Mouse (Mus musculus) stomach, postnatal 0 days (tissue): ENCODE data around the gene Adipor2. TPM values are rescaled to one million over a fixed set of nuclear protein-coding genes. Genes with fewer than 3 reads are reported as not detected.

Source experiments
- ATAC-seq: fragments of 200-750 bp; cut with Nextera tagmentation; 2 replicates; pipeline ENCODE4 v1.8.0; 2017; ENCODE audit not compliant: low FRiP score, low TSS enrichment
- DNase-seq: peaks from one replicate; pipeline ENCODE4 v3.0.0-alpha.2; 2016; ENCODE audit warnings: low spot score
- H3K27ac ChIP-seq: fragments of 300-500 bp; sonication (generic); replicated peaks from 2 replicates; pipeline ENCODE4 v1.5.1; 2014; ENCODE audit warnings: mild to moderate bottlenecking, control low read depth
- H3K27me3 ChIP-seq: fragments of 300-500 bp; sonication (generic); 2 replicates; pipeline ENCODE4 v1.6.1; 2014; ENCODE audit warnings: low read length; ENCODE audit not compliant: control insufficient read depth, insufficient read depth
- H3K36me3 ChIP-seq: fragments of 300-500 bp; sonication (generic); 2 replicates; pipeline ENCODE4 v1.6.1; 2014; ENCODE audit warnings: low read length, mixed read lengths; ENCODE audit not compliant: control insufficient read depth, insufficient read depth
- H3K4me1 ChIP-seq: fragments of 300-500 bp; sonication (generic); replicated peaks from 2 replicates; pipeline ENCODE4 v1.6.1; 2014; ENCODE audit warnings: antibody characterized with exemption; ENCODE audit not compliant: control insufficient read depth, insufficient read depth
- H3K4me2 ChIP-seq: fragments of 300-500 bp; sonication (generic); replicated peaks from 2 replicates; pipeline ENCODE4 v1.6.1; 2014; ENCODE audit warnings: low read depth, mild to moderate bottlenecking, control low read depth, moderate library complexity
- H3K4me3 ChIP-seq: fragments of 300-500 bp; sonication (generic); 2 replicates; pipeline ENCODE4 v1.5.1; 2014; ENCODE audit warnings: low read depth, low read length, control low read depth
- H3K9ac ChIP-seq: fragments of 300-500 bp; sonication (generic); 2 replicates; pipeline ENCODE4 v1.6.1; 2014; ENCODE audit warnings: mild to moderate bottlenecking, low read length, control low read depth, mixed read lengths
- H3K9me3 ChIP-seq: fragments of 300-500 bp; sonication (generic); 2 replicates; pipeline ENCODE4 v1.6.1; 2016; ENCODE audit warnings: low read length; ENCODE audit not compliant: control insufficient read depth
- CTCF ChIP-seq: IDR thresholded peaks from 2 replicates; pipeline ENCODE4 v1.5.1; 2016; ENCODE audit warnings: antibody characterized with exemption, low read depth, mild to moderate bottlenecking, moderate library complexity
- EP300 ChIP-seq: optimal IDR thresholded peaks from 2 replicates; pipeline ENCODE3; 2016; ENCODE audit warnings: antibody characterized with exemption
- WGBS: fragments of 180-500 bp; shearing (Covaris S2); extraction: QIAGEN DNeasy Blood & Tissue Kit; methylation state at CpG from one replicate; pipeline ENCODE4 v1.1.7; 2014; 5-methylcytosine and 5-hydroxymethylcytosine counted together
- polyA plus RNA-seq: library from polyadenylated mRNA; unstranded; fragments of >200 nt; fragmentation: Nextera tagmentation; extraction: Ambion mirVana; gene quantifications from 2 replicates; pipeline ENCODE4 v1.2.1, GENCODE M21; 2015

Gene Adipor2
- polyA plus RNA-seq, 1 experiment from 2014 or later: 90.5 TPM

DNA sequence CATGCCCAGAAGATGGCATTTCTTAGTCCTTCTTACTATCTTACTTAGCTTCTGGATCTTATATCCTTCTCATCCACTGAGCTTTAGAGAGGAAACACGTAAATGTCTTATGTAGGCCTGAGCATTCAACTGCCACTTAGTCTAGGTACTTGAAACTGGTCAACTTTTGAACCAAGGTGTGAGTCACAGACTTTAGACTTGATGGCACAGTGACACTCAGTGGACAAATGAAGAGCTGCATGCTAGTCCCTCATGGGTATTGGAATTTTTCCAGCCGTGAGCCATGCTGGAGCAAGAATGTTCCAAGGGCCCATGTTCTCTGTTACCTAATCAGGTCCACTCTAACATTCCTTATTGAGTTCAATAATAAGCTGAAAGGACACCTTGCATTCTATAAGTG is 13.0 kb upstream of the Adipor2 start:
- Histone ChIP-seq H3K27me3 (no peaks in the 10 kb centered on the region), H3K9me3 (no peaks in the 10 kb centered on the region), H3K9ac (no peak overlapping the region), H3K4me2 (no peak overlapping the region), H3K4me1 (no peaks in the 10 kb centered on the region), H3K36me3 (no peaks in the 10 kb centered on the region), H3K4me3 (no peak overlapping the region), H3K27ac (no peak overlapping the region)
- TF ChIP-seq CTCF (peak; percentile 90), EP300 (no peak)
- DNase-seq: peak; percentile 71
- ATAC-seq: peak; percentile 58
- WGBS: 51% methylated on average over 2 of the region's 2 CpGs

GRCm38 (mm10) chr6:119429311-119429710 is 11.8 kb upstream of the Adipor2 start:
- TF ChIP-seq CTCF (no peak), EP300 (no peak)
- H3K9me3 ChIP-seq: no peaks in the 10 kb centered on the region
- WGBS: 98% methylated on average over 13 of the region's 13 CpGs
- no peaks in the 10 kb centered on the region for H3K4me1 ChIP-seq
- no peak for ATAC-seq
- H3K27me3 ChIP-seq: no peaks in the 10 kb centered on the region
- no peak overlapping the region for H3K4me2 ChIP-seq
- no peak overlapping the region for H3K9ac ChIP-seq
- no peaks in the 10 kb centered on the region for H3K36me3 ChIP-seq
- DNase-seq: no peak
- no peak overlapping the region for H3K27ac ChIP-seq
- no peak overlapping the region for H3K4me3 ChIP-seq

DNA sequence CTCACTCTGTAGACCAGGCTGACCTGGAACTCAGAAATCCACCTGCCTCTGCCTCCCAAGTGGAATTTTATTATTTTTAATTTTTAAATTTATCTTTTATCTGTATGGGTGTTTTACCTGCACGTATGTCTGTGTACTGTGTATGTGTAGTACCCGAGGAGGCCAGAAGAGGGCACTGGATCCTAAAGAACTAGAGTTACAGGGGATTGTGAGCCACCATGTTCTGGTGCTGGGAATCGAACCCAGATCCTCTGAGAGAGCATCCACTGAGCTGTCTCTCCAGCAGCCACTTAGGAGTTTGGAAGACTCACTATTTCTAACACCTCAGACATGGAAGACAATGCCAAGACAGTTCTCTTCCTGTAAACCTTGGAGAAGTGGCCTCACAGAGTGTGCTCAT is 11.1 kb upstream of the Adipor2 start:
- DNase-seq (no peak), ATAC-seq (no peak)
- Histone ChIP-seq H3K9ac (no peak overlapping the region), H3K36me3 (no peaks in the 10 kb centered on the region), H3K4me3 (no peak overlapping the region), H3K4me2 (no peak overlapping the region), H3K9me3 (no peaks in the 10 kb centered on the region), H3K27me3 (no peaks in the 10 kb centered on the region), H3K27ac (no peak overlapping the region), H3K4me1 (no peaks in the 10 kb centered on the region)
- 88% methylated on average over 3 of the region's 3 CpGs for WGBS
- TF ChIP-seq CTCF (peak; percentile 55), EP300 (no peak)

- no peaks in the 10 kb centered on the region for H3K27me3 ChIP-seq
- no peak overlapping the region for H3K4me2 ChIP-seq
- TF ChIP-seq CTCF (no peak), EP300 (no peak)
- H3K9ac ChIP-seq: no peak overlapping the region
- ATAC-seq (no peak), DNase-seq (no peak)
- H3K4me1 ChIP-seq: no peaks in the 10 kb centered on the region
- H3K36me3 ChIP-seq: no peaks in the 10 kb centered on the region
- 0 out of 2 replicates have a peak overlapping the region, but pooled peaks have one; percentile 5 for H3K27ac ChIP-seq
- H3K4me3 ChIP-seq: no peak overlapping the region
- no peaks in the 10 kb centered on the region for H3K9me3 ChIP-seq
- WGBS: 78% methylated on average over 4 of the region's 4 CpGs
Observed at GRCm38 (mm10) chr6:119421001-119421400, 3.5 kb upstream of the Adipor2 start.

DNA sequence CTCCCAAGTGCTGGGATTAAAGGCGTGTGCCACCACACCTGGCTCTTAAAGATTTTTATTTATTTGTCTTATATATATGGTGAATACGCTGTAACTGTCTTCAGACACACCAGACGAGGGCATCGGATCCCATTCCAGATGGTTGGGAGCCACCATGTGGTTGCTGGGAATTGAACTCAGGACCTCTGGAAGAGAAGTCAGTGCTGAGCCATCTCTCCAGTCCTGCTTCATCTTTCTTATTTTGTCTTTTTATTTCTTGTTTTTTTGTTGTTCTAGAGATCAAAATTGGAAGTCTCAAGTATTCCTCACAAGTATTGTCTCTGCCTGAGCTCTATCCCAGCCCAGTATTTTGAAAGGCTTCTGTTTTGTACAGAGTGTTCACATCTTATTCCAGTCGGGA is 2.9 kb upstream of the Adipor2 start:
- Histone ChIP-seq H3K4me1 (no peaks in the 10 kb centered on the region), H3K27me3 (no peaks in the 10 kb centered on the region), H3K4me2 (no peak overlapping the region), H3K4me3 (no peak overlapping the region), H3K27ac (0 out of 2 replicates have a peak overlapping the region, but pooled peaks have one; percentile 46), H3K9ac (no peak overlapping the region), H3K36me3 (no peaks in the 10 kb centered on the region), H3K9me3 (no peaks in the 10 kb centered on the region)
- ATAC-seq (no peak), DNase-seq (no peak)
- TF ChIP-seq CTCF (no peak), EP300 (no peak)
- 90% methylated on average over 5 of the region's 5 CpGs for WGBS

- Histone ChIP-seq H3K27me3 (no peaks in the 10 kb centered on the region), H3K4me1 (no peaks in the 10 kb centered on the region), H3K4me3 (no peak overlapping the region), H3K27ac (peak overlapping the region; percentile 84), H3K9ac (no peak overlapping the region), H3K9me3 (no peaks in the 10 kb centered on the region), H3K4me2 (no peak overlapping the region), H3K36me3 (no peaks in the 10 kb centered on the region)
- no peak for DNase-seq
- ATAC-seq: no peak
- WGBS: 69% methylated on average over 7 of the region's 7 CpGs
- TF ChIP-seq EP300 (no peak), CTCF (no peak)
Observed at GRCm38 (mm10) chr6:119419412-119419811, 1.9 kb upstream of the Adipor2 start.
